Mouse (Mus musculus): ENCODE data around the gene Med18.

DNA sequence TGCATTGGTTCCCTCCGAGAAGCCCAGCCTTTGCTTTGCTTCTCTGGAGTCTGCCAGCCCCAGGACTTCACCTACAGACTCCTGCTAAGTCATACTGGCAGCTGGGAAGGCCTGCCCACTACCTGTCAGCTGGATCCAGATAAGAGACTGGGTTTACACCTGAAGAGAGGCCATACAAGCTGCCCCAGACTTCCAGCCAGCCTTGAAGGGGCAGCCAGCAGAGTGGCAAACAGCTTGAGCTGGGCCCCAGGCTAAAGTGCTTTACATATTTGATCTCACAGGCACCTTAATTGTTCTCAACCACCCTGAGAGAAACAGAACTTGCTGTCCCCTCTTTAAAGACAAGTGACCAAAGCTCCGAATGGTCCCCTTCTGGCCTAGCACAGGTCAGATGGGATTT is 43.5 kb upstream of the Med18 start:
- no peak for TF ChIP-seq EP300 (optimal IDR thresholded peaks at IDR 0.05)
- TF ChIP-seq CTCF (IDR thresholded peaks at IDR 0.05; ENCODE audit: low read depth) = no peak

Measured in stomach, postnatal 0 days (tissue).